Mouse (Mus musculus) embryo, embryonic 11 days (tissue): Measurements from ENCODE around the gene Ampd2.

ENCODE experiments used
- DNase-seq: peaks from one replicate; pipeline ENCODE4 v3.0.0-alpha.2; 2015

The Ampd2 gene

DNA sequence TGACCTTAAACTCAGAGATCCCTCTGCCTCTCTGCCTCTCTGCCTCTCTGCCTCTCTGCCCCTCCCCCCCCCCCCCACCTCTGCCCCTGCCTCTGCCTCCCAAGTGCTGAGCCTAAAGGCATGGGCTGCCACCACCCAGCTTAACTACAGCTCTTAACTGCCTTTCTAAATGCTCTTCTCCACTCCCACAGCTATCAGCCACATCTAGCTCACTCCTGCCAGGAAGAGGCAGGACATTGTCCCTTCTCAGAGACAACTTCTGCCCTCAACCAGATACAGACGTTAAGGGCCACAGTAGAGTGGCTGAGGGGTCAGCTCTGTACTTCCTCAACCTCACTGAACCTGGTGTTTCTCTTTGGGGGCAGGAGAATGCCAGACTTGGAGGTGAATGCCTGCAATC, 17.6 kb downstream of the Ampd2 start:
- no peak for DNase-seq

DNA sequence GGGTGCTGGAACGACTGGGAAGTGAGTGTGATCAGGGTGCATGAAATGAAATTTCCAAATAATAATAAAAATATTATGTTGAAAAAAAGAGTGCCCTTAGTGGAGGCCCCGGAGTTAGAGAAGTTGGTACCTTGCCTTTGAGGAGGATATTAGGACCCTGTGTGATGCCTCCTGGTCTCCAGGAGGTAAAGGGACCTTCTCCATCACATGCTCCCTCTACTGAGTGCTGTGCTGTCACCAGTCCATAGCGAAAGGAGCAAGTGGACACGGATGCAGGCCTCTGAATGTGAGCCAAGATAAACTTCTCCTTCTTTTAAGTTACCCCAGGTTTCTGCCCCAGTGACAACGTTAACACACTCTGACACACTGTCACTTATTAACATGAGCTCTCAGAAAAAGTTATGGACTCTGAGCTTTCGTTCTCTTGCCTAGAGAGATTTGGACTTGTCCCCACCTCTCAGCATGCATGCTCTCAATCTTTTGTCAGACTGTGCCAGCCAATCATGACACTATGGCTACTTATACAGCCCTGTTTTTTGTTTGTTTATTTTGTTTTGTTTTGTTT, 19.0 kb downstream of the Ampd2 start:
- no peak for DNase-seq

DNA sequence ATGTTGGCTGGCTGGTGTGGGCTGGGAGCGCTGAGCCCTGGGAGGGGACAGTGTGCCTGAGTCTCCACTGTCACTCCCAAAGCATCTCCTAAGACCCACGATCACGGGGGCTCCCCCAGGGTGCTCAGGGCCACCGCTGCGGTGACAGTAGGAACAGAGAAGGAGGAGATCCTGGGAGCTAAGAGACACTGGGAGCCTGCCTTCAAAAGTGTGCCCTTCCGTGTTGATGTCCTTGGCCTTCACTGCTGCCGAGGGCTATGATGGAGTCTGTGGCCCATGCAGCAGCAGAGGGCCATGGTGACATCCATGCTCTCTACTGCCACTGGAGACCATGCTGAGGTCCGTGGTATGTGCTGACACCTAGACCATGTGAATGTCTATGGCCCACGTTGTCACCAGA, 20.9 kb downstream of the Ampd2 start:
- DNase-seq: no peak

DNA sequence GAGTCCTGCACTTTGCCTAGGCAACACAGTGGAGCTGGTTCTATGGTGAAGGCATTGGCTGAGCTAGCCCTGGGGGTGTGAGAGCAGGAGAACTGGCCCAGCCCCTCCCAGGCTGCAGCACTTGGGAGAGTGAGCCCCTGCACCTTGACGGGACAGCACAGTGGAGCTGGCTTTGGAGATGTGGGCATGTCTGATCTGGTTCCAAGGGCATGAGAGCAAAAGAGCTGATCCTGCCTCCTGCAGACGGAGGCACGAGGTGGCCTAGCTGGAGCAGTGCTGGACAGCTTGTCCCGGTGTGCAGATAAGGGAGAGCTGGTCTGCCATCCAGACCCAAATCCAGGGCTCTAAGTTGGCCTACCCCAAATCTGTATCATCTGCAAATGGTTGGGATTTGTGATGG, 21.8 kb downstream of the Ampd2 start:
- DNase-seq: no peak

DNA sequence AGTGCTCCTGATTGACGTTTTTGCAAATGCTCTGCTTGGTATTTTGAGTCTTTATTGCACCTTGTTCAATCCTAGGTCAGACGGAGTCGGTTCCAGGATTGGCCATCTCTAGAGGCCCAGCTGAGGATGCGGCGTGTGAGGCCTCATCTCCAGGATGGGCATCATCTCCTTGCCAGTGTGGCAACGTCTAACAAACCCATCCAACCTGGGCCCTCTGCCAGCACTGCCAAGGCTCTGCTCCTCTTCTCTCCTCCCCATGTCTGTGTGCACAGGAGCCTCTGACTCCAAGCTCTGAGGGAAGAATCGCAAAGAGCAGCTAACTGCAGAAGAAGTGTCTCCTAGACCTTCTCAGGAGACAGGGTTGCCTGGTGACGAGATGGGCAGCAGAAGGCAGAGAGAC, 23.8 kb downstream of the Ampd2 start:
- no peak for DNase-seq

DNA sequence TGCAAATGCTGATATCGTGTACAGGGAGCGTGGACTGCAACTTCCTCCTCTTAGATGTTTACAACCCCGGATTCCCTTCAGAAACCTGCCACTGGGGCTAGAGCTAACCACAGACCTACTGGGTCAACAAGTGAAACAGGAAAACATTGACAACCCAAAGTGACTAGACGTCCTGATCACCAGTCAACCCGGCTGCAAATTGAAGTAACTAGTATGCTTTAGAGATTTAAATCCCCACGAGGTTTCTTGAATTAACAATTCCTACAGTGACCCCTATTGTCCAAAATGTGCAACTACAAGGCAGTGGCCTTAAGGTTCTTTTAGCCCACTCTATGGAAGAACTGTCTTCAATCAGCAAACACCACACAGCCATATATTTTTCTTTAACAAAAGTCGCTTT, 25.0 kb downstream of the Ampd2 start:
- peak; percentile 87 for DNase-seq

DNA sequence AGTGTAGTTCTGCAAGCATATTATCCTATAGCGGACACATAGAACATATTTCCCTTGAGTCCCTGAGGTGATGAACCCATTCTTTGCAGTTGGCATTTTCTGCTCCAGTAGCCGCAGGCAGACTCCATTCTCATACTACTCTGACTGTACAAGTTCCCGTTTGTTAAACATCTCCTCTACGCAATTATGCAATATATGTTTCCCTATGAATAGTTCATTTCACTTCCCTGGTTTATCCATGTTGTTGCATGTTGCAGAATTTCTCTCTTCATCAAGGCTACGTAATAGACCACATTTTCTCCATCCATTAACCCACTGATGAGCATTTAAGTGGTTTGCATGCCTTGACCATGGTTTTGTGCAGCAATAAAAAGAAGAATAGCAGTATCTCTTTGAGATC, 36.0 kb downstream of the Ampd2 start:
- no peak for DNase-seq

DNA sequence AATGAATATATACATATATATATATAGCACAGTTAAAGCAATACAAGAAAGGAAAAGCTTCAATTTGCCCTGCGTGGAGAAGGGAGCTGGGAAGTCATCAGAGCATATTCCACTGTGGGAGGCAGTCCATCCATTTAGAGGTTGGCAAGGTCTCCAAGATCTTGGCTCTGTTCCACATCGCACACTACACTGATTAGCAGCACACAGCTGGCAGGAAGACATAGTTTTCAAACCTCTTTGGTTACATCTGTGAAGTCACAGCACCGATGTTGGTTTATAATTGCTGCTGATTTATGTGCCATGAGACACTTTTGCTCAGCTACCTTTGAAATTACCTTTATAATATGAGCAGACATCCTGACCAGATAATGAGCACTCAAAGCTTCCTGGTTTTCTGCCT, 38.1 kb downstream of the Ampd2 start:
- DNase-seq: no peak

DNA sequence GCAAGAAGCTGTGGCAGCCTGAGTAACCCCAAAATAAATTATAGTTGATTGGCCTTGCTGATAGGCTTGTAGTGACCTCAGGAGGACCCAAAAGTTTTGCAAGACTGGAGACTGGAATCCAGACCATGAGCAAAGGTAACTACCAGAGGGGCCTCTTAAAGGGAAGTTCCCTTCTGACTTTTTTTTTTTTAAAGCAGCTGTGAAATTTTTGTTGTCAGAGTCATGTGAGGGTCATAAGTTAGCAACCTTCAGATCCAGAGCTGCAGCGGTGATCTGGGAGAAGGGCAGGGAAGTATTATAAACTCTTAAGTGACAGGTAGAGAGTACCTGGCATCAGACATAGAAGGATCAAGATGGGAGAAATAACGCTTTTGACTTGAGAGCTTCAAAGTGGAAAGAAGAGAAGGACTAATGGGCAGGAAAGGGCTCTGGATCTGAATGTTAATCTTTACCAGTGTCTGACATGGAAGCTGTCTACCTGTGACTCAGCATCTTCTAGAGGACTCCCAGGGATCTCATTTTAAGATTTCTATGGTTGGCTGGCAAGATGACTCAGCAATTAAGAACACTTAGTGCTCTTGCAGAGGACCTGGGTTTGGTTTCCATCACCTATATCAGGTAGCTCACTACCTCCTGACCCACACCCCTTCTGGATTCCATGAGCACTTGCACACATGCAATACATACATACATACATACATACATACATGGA, 39.4 kb downstream of the Ampd2 start:
- DNase-seq: no peak

DNA sequence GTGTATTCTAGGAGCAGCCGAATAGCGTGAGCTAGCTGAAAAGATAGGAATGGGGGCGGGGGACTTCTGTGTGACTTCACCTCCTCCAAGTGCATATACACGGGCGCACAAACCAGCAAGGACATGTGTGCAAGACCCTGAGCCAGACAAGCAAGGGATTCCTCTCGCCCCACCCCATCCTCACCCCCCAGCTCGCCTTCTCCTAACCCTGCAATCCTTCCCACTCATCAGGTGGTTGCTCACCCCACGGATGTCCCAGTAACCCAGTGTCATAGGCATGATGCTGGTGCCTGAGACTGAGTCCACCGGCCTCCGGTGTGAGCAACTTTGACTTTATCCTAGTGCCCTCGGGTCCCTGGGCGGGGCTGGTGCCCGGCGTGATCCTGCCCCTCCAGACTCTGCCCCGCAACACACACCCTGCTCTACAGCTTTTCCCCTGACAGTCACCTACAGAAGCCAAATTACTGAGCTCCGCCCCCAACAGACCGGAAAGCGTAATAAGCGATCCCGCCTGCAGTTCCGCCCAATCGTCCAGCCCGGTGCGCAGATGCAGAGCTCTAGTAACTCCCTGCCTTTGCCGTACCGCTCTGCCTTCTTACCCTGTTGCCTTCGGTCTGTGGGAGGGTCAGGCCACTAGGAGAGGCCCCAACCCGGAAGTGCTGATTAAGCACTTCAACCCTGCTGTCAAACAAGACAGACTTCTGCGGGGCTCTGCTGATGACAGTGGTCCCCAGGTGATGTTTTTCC, 41.9 kb downstream of the Ampd2 start, which contains the start of gene Gstm4:
Gene Gstm4 (minus strand): TSS at position 501 of the 747 bp plus-strand sequence.
- DNase-seq: peak; percentile 91

DNA sequence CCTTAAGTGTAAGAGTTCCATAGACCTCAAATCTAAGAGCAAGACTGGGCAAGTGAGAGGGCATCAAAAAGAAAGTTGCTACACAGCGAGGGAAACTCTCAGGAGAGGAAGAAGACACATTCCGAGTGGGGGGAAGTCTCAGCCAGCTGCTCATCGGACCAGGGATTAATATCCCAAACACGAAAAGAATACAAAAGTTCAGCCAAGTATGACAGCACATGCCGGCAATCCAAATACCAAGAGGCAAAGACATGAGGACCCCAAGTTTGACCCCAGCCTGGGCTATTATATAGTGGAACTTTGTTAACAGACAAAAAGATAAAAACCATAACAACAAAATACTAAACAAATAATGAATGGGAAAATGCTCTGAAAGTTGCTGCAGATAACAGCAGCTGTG, 53.3 kb downstream of the Ampd2 start:
- no peak for DNase-seq

DNA sequence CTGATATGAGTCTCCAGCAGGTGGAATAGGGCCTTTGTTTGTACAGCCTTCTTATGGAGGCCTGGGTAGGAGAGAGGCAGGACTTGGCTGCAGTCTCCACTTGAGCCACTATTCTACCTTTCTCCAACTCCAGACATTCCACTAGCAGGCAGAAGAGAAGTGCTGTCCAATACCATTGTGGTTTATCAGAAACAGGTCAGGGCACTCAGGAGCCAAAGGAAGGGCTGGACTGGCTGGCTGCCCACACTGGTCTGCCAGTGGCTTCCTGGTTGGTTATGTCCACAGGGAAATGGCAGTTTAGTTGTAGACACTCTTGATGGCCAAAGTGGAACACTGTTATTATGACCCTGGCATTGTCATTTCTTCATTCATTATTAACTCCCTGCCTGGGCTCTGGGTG, 54.3 kb downstream of the Ampd2 start:
- DNase-seq: no peak

DNA sequence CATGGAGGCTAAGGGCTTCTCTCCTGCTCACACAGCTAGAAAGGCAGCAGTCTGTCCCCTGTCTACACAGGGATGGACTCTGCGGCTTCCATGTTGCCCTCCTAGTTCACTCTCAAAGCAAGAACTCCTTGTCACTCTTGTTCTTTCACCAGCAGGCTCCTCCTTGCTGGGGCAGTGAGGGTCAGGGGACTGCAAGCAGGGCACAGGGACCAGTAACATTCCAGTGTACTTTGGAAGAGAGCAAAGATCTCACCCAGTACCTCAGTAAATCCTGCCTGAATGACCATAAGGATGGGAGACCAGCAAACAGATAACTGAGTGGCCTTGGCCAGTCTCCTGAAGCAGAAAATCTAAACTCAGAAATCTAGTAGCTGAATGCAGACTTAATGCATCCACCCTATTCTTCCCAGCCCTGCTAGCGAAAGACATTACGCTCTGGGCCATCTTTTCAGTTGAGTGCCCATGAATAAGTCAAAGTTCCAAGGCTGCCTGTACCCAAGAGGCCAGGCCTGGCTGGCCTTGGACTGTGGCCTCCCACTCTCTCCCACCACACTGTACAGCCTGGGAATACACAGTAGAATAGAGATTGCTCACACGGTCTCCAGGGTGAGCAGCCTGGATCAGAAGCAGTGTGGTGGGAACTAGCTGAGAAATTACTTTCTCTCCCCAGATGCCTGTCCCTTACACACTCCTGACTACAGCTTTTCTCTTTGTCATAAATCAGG, 57.6 kb downstream of the Ampd2 start:
- no peak for DNase-seq

DNA sequence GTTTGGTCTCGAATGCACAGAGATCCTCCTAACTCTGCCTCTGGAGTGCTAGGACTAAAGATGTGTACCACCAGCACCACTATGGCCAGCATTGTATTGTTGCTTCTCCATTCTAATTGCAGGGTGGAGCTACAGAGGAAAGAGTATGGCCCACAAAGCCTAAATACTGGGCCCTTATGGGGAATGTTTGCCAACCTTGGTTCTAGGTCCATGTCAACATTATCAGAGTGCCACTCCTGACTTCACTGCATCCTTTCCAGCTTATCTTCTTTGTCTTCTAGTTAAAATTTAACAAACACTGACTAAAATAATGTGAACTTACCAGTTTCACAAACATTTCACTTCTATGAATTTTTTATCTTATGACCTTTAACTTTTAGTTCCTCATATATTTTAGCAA, 59.9 kb downstream of the Ampd2 start:
- DNase-seq: no peak

DNA sequence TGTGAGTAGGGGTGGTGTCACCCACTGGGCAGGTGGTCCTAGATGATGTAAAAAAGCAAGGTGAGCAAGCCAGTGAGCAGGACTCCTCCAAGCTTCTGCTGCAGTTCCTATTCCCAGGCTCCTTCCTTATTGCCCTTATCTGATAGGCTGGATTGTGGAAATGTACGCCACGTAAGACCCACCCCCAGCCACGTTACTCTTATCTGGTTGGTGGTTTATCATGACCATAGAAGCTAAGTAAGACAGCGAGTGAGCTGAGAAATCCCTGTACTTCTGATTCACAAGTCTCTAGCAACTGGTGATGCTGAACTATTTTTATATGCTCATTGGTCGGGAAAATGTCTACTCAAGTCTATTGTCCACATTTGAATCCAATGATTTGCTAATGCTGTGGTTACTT, 60.4 kb downstream of the Ampd2 start:
- no peak for DNase-seq

DNA sequence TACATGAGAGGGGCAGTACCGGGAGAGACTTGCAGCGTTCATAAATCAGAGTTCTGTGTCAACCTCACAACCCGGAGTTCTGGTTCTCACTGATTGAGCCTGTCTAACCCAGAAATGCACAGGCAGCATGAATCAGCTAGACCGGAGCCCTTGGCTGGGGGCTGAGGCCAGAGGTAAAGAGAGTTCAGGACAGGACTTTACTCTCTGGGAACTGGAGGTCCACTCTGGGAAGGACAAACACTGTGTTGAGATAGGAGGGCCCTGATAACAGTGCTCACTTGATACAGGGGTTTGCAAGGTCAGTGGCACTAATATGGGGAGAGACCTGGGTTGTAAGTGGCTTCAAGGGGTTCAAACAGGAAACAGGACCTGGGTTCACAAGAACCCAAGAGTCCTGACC, 61.1 kb downstream of the Ampd2 start:
- no peak for DNase-seq
